Mouse (Mus musculus): ENCODE results near the gene P2rx6.
A peak's percentile ranks its signal among the peaks of the same experiment; 100 is the strongest.

DNA sequence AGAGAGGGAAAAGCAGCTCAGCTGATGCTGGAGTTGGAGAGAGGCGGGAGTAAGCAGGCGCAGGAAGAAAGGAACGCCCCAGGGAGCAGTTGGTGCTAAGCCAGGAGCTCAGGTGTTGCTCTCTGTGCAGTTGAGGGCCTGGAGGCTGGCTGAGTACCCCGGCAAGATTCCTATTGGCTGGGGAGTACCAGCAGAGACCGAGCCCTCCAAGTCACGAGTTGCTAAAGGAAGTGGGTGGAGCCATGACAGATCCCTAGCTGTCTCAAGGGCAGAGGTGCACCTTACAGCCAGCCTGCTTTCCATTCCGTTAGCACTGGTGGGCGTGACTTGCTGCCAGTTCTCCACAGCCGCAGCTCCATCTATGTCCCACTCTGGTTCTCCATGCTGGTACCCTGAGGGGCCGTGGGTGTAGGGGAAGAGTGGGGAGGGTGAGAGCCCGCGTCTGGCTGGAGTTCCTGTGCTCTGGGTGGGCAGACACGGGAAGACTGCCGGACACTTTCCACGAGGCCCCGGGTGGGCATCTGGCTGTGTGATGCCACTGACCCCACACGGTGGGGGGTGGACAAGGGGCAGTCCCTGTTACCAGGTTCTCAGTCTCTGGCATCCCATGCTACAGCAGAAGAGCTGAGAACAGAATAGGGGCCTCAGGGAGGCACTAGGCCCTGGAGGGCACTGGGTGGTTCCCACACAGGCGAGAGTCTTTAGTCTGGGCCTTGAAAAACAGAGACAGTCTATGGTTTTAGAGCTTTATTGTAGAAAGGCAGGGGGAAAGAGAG lies 7.6 kb upstream of the P2rx6 start:
- TF ChIP-seq POLR2A (IDR thresholded peaks at IDR 0.05; ENCODE audit: low read depth, low read length) (peak; percentile 26), CTCF (conservative IDR thresholded peaks at IDR 0.05; ENCODE audit: insufficient read depth, insufficient read length, low read depth, low read length) (no peak)

Data from kidney, adult 2 months (tissue).